Mouse (Mus musculus) hematopoietic stem cell, adult 5-6 weeks (primary cell): ENCODE measurements at regions not wholly inside any gene's neighbourhood (a gene's known extent, or its start where the extent isn't known, plus 50 kb on each side); places are given as distances from the start of the nearest gene placed in this dataset.

Source experiments
- ATAC-seq, 2 experiments: fragments of 125-278 bp in 1 of 2; replicated peaks in 1 of 2; 2 replicates each; pipeline ENCODE4 v1.8.0; 2016 to 2017; ENCODE audit warnings: inconsistent platforms in 2 of 2, mild to moderate bottlenecking in 2 of 2, moderate number of reproducible peaks in 2 of 2, low read depth in 1 of 2, moderate TSS enrichment in 1 of 2; ENCODE audit not compliant: low FRiP score in 2 of 2, poor library complexity in 2 of 2, severe bottlenecking in 2 of 2, insufficient read depth in 1 of 2, low TSS enrichment in 1 of 2

DNA sequence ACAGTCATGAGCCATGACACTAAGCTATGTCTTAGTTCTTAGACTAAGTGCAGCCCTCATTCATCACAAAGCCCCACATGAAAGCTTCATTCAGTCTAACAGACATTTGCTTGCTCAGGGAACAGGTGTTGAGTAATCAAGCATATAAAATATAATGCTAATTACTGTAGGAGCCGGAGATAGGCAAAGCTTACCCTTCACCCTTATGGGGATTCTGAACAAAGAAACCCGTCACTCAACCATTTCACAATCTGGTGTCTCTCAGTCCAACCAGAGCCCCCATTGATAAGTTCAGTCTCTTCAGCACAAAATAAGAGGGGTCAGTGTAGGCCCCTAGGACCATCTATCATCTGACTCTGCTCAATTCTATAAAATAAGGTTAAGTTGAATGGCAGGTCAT lies 587.9 kb upstream of the Auts2 start:
- ATAC-seq: no peak

GRCm38 (mm10) chr5:133130316-133130715 lies 587.2 kb upstream of the Auts2 start:
- no peak for ATAC-seq

- ATAC-seq: no peak
Observed at GRCm38 (mm10) chr5:133124223-133124622, 581.1 kb upstream of the Auts2 start.

- no peak for ATAC-seq
Observed at GRCm38 (mm10) chr5:133113946-133114345, 570.8 kb upstream of the Auts2 start.

- ATAC-seq: no peak
Observed at GRCm38 (mm10) chr5:133113183-133113582, 570.0 kb upstream of the Auts2 start.

DNA sequence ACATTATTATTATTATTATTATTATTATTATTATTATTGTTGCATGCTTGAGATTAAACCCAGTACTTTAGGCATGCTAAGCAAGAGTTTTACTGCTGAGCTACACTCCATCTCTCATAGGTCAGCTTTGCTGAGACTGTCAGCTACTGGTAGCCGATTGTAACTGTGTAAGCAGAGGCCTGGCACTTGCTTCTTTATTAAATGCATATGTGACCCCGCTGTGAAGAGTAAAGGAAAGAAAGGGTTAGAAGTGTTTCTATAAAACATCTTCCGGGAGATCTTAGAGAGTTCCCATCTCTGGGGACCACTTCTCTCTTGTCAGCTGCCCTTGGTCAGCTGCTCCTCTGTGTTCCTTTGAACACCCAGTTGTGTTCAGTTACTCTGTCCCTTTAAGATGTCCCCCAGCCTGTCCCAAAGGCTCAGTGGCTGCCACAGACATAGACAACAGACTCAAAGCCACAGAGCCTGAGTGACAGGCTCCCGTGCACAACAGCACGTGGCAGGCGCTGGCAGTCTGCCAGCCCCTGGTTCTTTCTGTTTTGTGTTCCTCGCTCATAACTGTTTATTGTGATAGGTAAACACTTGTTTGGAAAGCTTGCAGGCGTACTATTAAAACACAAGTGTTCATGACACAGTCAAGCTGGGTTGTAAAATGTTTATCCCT lies 563.7 kb upstream of the Auts2 start:
- no peak for ATAC-seq

DNA sequence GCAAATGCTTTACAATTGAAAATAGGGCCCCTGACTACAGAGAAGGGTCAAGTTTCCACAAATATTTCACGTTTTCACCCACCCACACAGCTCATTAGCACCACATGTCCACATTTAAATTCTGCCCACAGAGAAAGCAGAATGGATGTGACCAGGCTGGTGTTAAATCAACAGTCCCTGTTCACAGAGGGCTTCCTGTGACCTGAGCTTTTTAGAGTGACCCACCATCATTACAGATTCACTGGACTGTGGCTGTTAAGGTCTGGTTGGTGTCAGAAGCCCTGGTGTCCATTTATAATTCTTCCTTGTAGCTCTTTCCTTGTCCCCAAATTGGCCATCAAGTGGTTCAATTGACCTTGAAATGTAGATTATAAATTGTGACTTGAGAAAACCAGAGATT lies 553.2 kb upstream of the Auts2 start:
- no peak for ATAC-seq

GRCm38 (mm10) chr5:133084859-133085258 lies 541.7 kb upstream of the Auts2 start:
- ATAC-seq: no peak

DNA sequence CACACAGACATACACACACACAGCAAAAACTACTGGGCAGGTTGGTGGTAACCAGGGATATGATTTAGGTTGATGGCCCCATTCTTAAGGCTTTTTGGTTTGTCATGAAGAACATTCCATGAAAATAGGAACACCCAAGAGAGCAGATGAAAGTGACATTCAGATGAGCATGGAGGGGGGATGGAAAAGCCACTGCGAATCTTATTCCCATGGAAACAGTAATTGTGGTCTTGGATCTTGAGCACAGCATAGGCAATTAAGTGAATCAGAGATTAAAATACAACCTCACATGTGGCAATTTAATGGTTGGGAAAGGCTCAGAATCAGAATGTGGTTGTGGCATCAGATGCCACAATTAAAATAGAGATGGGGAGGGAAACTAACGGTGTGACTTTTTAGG lies 537.6 kb upstream of the Auts2 start:
- no peak for ATAC-seq

- ATAC-seq: no peak
Observed at GRCm38 (mm10) chr5:133078916-133079315, 535.8 kb upstream of the Auts2 start.

DNA sequence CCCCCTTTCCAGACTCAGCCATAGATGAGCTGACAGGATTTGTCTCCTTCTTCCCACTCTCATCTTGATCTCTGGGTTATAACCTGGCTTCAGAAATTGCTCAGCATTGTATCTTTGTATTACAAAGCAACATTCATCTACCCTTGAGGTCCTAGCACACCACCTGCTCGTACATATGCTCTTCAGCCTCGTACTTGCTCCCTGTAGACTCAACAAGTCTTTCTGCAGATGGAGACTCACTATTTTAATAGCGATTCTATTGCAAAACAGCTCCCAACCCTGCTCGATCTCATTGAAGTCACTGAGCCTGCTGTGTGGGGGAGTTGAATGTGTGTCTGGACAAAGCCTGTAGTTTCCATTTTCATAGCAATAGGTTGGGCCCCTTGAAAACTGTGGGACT lies 535.2 kb upstream of the Auts2 start:
- ATAC-seq: no peak

DNA sequence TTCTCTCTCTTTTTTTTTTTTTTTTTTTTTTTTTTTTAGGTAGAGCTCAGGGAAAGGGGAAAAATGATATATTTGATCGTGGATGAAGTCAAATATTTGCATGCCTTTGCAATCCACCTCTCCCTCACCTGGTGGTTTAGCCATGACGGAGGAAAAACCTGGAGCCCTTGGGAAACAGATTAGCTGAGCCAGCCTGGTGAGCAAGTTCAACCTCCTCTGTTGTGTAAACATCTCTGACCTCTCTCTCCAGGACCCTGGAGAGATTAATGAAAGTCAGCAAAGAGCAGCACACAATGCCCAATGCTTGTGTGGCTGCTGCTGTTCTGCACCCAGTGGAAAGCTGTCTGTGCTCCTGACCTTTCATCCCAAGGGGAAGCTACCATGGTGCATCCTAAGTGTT lies 530.2 kb upstream of the Auts2 start:
- no peak for ATAC-seq

- ATAC-seq: no peak
Observed at GRCm38 (mm10) chr5:133070141-133070540, 527.0 kb upstream of the Auts2 start.

DNA sequence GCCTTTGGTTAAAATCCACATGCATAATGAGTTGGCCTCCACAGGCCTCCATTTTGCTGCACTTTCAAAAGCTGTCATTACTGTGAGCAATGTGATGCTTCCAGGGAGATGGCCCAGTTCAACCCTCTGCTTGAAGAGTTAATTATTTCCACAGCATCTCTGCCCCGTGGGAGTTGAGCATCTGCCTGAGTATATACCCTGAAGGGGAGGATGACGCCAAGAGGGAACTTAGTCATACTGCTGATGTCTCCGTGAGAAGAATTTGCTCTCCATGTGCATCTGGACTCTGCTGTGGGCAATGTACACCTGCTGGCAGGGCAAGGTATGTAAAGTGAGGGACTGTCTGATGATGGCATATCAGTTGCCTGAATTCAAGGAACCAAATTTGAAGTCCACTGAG lies 519.3 kb upstream of the Auts2 start:
- ATAC-seq: no peak

DNA sequence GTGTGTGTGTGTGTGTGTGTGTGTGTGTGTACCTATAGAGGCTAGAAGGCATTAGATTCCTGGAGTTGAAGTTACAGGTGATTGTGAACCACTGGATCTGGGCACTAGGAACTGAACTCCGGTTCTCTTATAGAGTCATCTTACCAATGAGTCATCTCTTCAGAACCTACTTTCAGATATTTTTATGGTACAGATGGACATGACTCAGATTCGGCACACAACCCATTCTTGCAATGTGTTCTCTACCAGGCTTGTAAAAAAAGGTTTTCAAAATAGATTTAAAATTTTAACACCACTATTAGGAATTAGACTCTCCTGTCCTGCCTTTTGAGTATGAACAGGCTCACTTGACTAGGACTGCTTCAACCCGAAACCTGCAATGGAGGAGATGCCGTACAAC lies 504.3 kb upstream of the Auts2 start:
- no peak for ATAC-seq

GRCm38 (mm10) chr5:133045637-133046036 lies 502.5 kb upstream of the Auts2 start:
- no peak for ATAC-seq

DNA sequence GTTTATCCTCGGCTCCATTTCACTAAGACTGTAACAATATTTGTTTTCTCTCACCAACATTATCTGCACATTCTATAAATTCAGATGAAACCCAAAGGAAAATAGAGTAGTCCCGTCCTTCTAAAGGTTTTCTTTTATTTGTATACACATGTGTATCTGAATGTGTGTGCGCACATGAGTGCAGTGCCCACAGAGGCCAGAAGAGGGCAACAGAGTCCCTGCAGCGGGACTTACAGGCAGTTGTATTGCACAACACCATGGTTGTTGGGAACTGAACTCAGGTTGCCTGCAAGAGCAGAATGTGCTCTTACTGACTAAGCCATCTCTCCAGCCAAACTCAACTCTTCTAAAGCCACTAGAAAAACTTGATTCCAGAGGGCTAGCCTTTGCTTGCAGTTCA lies 484.4 kb upstream of the Auts2 start:
- ATAC-seq: no peak

GRCm38 (mm10) chr5:133025121-133025520 lies 482.0 kb upstream of the Auts2 start:
- no peak for ATAC-seq

DNA sequence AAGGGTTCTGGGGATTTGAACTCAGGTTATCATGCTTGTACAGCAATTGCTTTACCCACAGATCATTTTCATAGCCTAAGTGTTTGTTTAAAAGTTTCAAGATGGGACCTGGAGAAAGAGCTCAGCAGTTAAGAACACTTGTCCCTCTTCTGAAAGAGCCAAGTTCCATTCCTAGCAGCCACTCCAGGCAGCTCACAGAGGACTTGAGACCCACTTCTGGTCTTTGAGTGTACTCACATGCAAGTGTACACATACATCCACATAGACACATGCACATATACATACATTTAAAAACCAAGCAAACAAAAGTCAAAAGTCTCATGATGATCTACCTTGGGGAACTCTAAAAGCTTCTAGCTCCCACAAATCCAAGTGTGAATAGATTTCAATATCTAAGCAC lies 477.7 kb upstream of the Auts2 start:
- ATAC-seq: no peak

DNA sequence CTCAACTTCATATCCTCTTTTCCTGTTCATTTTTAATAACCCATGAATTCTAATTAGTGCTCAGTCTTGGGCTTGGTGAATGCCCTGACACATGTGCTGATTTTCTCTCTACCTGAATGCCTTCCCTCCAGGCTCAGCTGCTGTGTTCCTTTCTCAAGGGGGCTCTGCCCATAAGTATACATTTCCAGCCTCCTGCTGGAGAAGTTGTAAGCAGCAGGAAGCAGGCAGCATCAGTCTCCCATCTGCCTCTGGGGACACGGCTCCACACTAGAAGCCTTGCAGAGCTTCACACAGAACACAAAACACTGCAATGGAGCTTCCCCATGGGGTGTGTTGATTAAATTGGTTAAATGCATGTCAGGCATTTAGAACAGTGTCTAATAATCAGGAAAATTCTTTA lies 477.0 kb upstream of the Auts2 start:
- no peak for ATAC-seq
